Mouse (Mus musculus): ENCODE measurements around the gene Syn3.
"Not testable (repeated sequence)": the region's sequence is repeated elsewhere in the genome, so short reads cannot be mapped to it uniquely, and the experiment has no call there.

Syn3 gene

GRCm38 (mm10) chr10:86498673-86499391 is at the start of gene Syn3:
Syn3 (minus strand) TSS chr10:86498896.
- peak; percentile 95 for DNase-seq

- DNase-seq: not testable (repeated sequence)
These were observed 27.7 kb upstream of the Syn3 start for GRCm38 (mm10) chr10:86526357-86526874.

GRCm38 (mm10) chr10:86513801-86514200 is 15.1 kb upstream of the Syn3 start:
- no peak for DNase-seq

- DNase-seq: no peak
These were observed 12.2 kb upstream of the Syn3 start for GRCm38 (mm10) chr10:86510941-86511340.

- DNase-seq: no peak
These were observed 3.4 kb upstream of the Syn3 start for GRCm38 (mm10) chr10:86502063-86502462.

GRCm38 (mm10) chr10:86498051-86498672 is 534 bp downstream of the Syn3 start:
- DNase-seq: peak; percentile 79

- DNase-seq: no peak
These were observed 2.8 kb downstream of the Syn3 start for GRCm38 (mm10) chr10:86495851-86496250.

- DNase-seq: no peak
These were observed 5.6 kb downstream of the Syn3 start for GRCm38 (mm10) chr10:86493140-86493539.

GRCm38 (mm10) chr10:86492089-86492907 is 6.4 kb downstream of the Syn3 start:
- DNase-seq: no peak

- DNase-seq: no peak
These were observed 7.2 kb downstream of the Syn3 start for GRCm38 (mm10) chr10:86491316-86492088.

GRCm38 (mm10) chr10:86488544-86488943 is 10.2 kb downstream of the Syn3 start:
- DNase-seq: no peak

- DNase-seq: no peak
These were observed 12.7 kb downstream of the Syn3 start for GRCm38 (mm10) chr10:86485971-86486370.

GRCm38 (mm10) chr10:86483968-86484367 is 14.7 kb downstream of the Syn3 start:
- DNase-seq: no peak

- no peak for DNase-seq
These were observed 16.2 kb downstream of the Syn3 start for GRCm38 (mm10) chr10:86482496-86482895.

- no peak for DNase-seq
These were observed 18.0 kb downstream of the Syn3 start for GRCm38 (mm10) chr10:86480711-86481110.

GRCm38 (mm10) chr10:86479718-86480121 is 19.0 kb downstream of the Syn3 start:
- no peak for DNase-seq

GRCm38 (mm10) chr10:86476720-86477119 is 22.0 kb downstream of the Syn3 start:
- DNase-seq: no peak

GRCm38 (mm10) chr10:86475270-86475669 is 23.4 kb downstream of the Syn3 start:
- no peak for DNase-seq

- no peak for DNase-seq
These were observed 24.2 kb downstream of the Syn3 start for GRCm38 (mm10) chr10:86474176-86475154.

GRCm38 (mm10) chr10:86473637-86474154 is 25.0 kb downstream of the Syn3 start:
- DNase-seq: peak; percentile 61
